Mouse (Mus musculus) hindbrain, embryonic 14.5 days (tissue): ENCODE measurements around the gene Mpp1. TPM values are rescaled to one million over a fixed set of nuclear protein-coding genes. Genes with fewer than 3 reads are reported as not detected.
"Not testable (repeated sequence)": the region's sequence is repeated elsewhere in the genome, so short reads cannot be mapped to it uniquely, and the experiment has no call there.

Experiments
- ATAC-seq: fragments of 200-750 bp; cut with Nextera tagmentation; 2 replicates; pipeline ENCODE4 v1.8.0; 2017; ENCODE audit warnings: moderate number of reproducible peaks, mild to moderate bottlenecking, moderate TSS enrichment, moderate library complexity; ENCODE audit not compliant: low FRiP score
- DNase-seq: peaks from one replicate; pipeline ENCODE4 v3.0.0-alpha.2; 2015; ENCODE audit warnings: low spot score
- H3K27ac ChIP-seq: fragments of 300-500 bp; sonication (generic); 2 replicates; pipeline ENCODE4 v1.5.1; 2014; ENCODE audit warnings: mild to moderate bottlenecking, moderate library complexity
- H3K27me3 ChIP-seq: fragments of 300-500 bp; sonication (generic); 2 replicates; pipeline ENCODE4 v1.6.1; 2014; ENCODE audit warnings: mild to moderate bottlenecking, low read length, mixed read lengths; ENCODE audit not compliant: control insufficient read depth, insufficient read depth
- H3K36me3 ChIP-seq: fragments of 300-500 bp; sonication (generic); replicated peaks from 2 replicates; pipeline ENCODE4 v1.6.1; 2014; ENCODE audit not compliant: control insufficient read depth, insufficient read depth
- H3K4me1 ChIP-seq: fragments of 300-500 bp; sonication (generic); replicated peaks from 2 replicates; pipeline ENCODE4 v1.6.1; 2014; ENCODE audit warnings: antibody characterized with exemption, low read length, mixed read lengths; ENCODE audit not compliant: control insufficient read depth, insufficient read depth
- H3K4me2 ChIP-seq: fragments of 300-500 bp; sonication (generic); replicated peaks from 2 replicates; pipeline ENCODE4 v1.6.1; 2014; ENCODE audit warnings: mild to moderate bottlenecking, moderate library complexity
- H3K4me3 ChIP-seq: fragments of 300-500 bp; sonication (generic); replicated peaks from 2 replicates; pipeline ENCODE4 v1.5.1; 2014; ENCODE audit warnings: mild to moderate bottlenecking, low read length
- H3K9ac ChIP-seq: fragments of 300-500 bp; sonication (generic); 2 replicates; pipeline ENCODE4 v1.6.1; 2014
- H3K9me3 ChIP-seq: fragments of 300-500 bp; sonication (generic); 2 replicates; pipeline ENCODE4 v1.6.1; 2016; ENCODE audit warnings: low read length; ENCODE audit not compliant: control insufficient read depth
- WGBS: fragments of 180-500 bp; shearing (Covaris S2); extraction: QIAGEN DNeasy Blood & Tissue Kit; methylation state at CpG from one replicate; pipeline ENCODE4 v1.1.7; 2014; 5-methylcytosine and 5-hydroxymethylcytosine counted together
- polyA plus RNA-seq: library from polyadenylated mRNA; unstranded; fragments of >200 nt; fragmentation: Nextera tagmentation; extraction: Ambion mirVana; gene quantifications from 2 replicates; pipeline ENCODE4 v1.2.1, GENCODE M21; 2014

Gene Mpp1
- 23.9 and 25.9 TPM in 2 replicates for polyA plus RNA-seq

DNA sequence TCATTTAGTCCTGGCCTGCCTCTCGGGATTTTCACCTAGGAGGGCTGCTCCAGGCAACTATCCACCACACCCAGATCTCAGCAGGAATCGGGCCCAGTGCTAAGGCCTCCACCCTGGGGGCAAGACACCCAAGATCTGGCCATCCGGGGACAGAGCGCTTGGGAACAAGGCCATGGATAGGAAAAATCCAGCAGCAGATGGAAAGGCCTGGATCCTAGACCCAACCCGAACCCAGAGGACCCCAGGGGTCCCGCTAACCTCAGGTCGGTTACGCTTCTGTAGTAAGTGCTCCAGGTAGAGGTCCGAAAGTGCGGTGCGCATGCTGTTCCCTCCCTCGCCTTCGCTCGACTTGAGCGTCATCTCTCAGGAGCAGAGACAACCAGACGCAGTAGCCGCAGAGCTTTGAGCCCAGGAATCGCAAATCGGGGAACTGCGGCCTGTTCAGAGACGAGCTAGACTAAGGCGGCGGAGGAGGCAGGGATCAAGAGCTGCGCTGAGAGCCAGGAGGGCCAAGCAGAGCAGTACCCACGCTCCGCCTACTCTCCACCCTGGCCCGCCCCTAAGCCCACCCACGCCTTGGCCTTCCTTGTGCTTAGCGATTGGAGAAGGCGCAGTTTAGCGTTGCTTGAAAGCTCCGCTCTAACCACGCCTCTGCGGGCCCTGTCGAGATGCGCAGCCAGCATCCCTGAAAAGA, at the start of gene Mpp1:
Gene Mpp1, minus strand, starts transcription at position 550 of the 694 bp plus-strand sequence.
- peak within 1 kb of the TSS; percentile 62 for H3K9ac ChIP-seq
- peak within 1 kb of the TSS; percentile 48 for H3K4me3 ChIP-seq
- no peaks in the 10 kb centered on the region for H3K9me3 ChIP-seq
- 12% methylated on average over 36 of the region's 36 CpGs for WGBS
- H3K27ac ChIP-seq, result peak within 1 kb of the TSS; percentile 38; the same call in 1 of the 2 replicates
- DNase-seq (peak; percentile 75), ATAC-seq (peak; percentile 99)
- no peaks in the 10 kb centered on the region for H3K27me3 ChIP-seq
- no peaks in the 10 kb centered on the region for H3K4me1 ChIP-seq
- H3K4me2 ChIP-seq, result peak within 1 kb of the TSS; percentile 60
- no peaks in the 10 kb centered on the region for H3K36me3 ChIP-seq

GRCm38 (mm10) chrX:75163670-75164069, 32.9 kb upstream of the Mpp1 start, which contains the start of gene Smim9:
Smim9 (minus strand) TSS chrX:75163770.
- H3K4me2 ChIP-seq, result no peak within 1 kb of the TSS
- H3K9me3 ChIP-seq, result no peaks in the 10 kb centered on the region
- WGBS, result 87% methylated on average over 1 of the region's 1 CpGs
- no peaks in the 10 kb centered on the region for H3K27me3 ChIP-seq
- H3K4me3 ChIP-seq, result no peak within 1 kb of the TSS
- ATAC-seq (no peak), DNase-seq (no peak)
- H3K9ac ChIP-seq, result no peak within 1 kb of the TSS
- no peak within 1 kb of the TSS for H3K27ac ChIP-seq
- no peaks in the 10 kb centered on the region for H3K36me3 ChIP-seq
- no peaks in the 10 kb centered on the region for H3K4me1 ChIP-seq

DNA sequence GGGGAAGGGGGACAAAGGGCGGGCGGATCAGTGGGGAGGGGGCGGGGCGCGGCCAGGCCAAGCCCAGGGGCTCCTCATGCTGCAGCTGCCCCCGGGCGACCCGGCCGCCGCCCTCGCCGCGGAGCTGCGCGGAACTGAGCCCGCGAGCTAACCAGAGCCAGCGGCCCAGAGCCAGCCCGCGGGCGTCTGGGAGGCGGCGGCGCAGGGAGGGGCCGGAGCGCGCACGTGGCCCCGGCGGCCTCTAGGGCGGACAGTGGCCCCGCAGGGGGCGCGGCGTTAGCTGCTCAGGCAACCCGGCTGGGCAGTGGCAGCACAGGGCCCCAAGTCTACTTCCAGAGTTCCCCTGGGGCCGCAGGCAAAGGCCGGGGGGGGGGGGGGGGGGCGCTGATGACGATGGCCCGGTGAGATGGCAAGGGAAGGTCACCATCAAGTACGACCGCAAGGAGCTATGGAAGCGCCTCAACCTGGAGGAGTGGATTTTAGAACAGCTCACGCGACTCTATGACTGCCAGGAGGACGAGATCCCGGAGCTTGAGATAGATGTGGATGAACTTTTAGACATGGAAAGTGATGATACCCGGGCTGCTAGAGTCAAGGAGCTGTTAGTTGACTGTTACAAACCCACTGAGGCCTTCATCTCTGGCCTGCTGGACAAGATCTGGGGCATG, 24.9 kb upstream of the Mpp1 start:
- Histone ChIP-seq H3K9ac (peak overlapping the region; percentile 36; the same call in 1 of the 2 replicates), H3K4me1 (no peaks in the 10 kb centered on the region)

GRCm38 (mm10) chrX:75152249-75152648, 21.4 kb upstream of the Mpp1 start:
- no peaks in the 10 kb centered on the region for H3K4me1 ChIP-seq
- no peaks in the 10 kb centered on the region for H3K9me3 ChIP-seq
- H3K9ac ChIP-seq, result no peak overlapping the region
- no peak overlapping the region for H3K27ac ChIP-seq
- H3K36me3 ChIP-seq, result no peaks in the 10 kb centered on the region
- 50% methylated on average over 1 of the region's 1 CpGs for WGBS
- no peaks in the 10 kb centered on the region for H3K27me3 ChIP-seq
- no peak overlapping the region for H3K4me2 ChIP-seq
- no peak for ATAC-seq
- no peak overlapping the region for H3K4me3 ChIP-seq
- no peak for DNase-seq

More for the DNA sequence above, 24.9 kb upstream of the Mpp1 start:
- 32% methylated on average over 44 of the region's 49 CpGs for WGBS
- Histone ChIP-seq H3K4me3 (peak overlapping the region; percentile 40), H3K36me3 (no peaks in the 10 kb centered on the region), H3K4me2 (peak overlapping the region; percentile 64), H3K27ac (no peak overlapping the region), H3K27me3 (no peaks in the 10 kb centered on the region), H3K9me3 (no peaks in the 10 kb centered on the region)
- DNase-seq (no peak), ATAC-seq (peak; percentile 55; the same call in 1 of the 2 replicates)

GRCm38 (mm10) chrX:75150304-75150703, 19.5 kb upstream of the Mpp1 start:
- Histone ChIP-seq H3K27ac (no peak overlapping the region), H3K36me3 (no peaks in the 10 kb centered on the region), H3K4me2 (no peak overlapping the region), H3K4me1 (no peaks in the 10 kb centered on the region), H3K4me3 (no peak overlapping the region), H3K9ac (no peak overlapping the region), H3K9me3 (no peaks in the 10 kb centered on the region), H3K27me3 (no peaks in the 10 kb centered on the region)
- WGBS, result 80% methylated on average over 2 of the region's 2 CpGs
- ATAC-seq (no peak), DNase-seq (no peak)

DNA sequence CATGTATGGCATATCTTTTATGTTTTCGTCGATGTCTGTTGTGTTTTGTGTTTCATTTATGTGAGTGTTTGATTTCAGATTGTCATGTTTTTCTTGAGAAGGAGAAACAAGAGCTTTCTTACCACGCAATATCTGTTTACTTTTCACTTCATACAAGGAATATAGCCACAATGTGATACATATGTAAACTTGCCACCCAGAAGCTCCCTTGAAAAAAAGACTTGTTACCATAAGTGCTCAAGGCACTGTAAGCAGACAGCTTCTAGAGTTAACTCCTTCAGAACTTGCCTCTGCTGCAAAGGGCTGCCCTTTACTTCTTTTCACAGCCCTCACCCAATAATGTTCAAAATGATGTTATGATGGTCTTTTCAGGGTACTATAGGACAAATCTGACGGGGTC, 17.6 kb upstream of the Mpp1 start:
- H3K9ac ChIP-seq, result no peak overlapping the region
- no peak overlapping the region for H3K27ac ChIP-seq
- no peaks in the 10 kb centered on the region for H3K27me3 ChIP-seq
- H3K4me2 ChIP-seq, result no peak overlapping the region
- DNase-seq, result no peak
- no peak for ATAC-seq
- 86% methylated on average over 4 of the region's 4 CpGs for WGBS
- no peaks in the 10 kb centered on the region for H3K4me1 ChIP-seq
- H3K9me3 ChIP-seq, result no peaks in the 10 kb centered on the region
- H3K4me3 ChIP-seq, result no peak overlapping the region
- no peaks in the 10 kb centered on the region for H3K36me3 ChIP-seq

GRCm38 (mm10) chrX:75143124-75143555, 12.3 kb upstream of the Mpp1 start:
- H3K9me3 ChIP-seq, H3K36me3 ChIP-seq, H3K27ac ChIP-seq, H3K27me3 ChIP-seq, H3K4me1 ChIP-seq, DNase-seq: not testable (repeated sequence)
- 30% methylated on average over 21 of the region's 42 CpGs for WGBS
- peak overlapping the region; percentile 31 for H3K4me3 ChIP-seq
- H3K9ac ChIP-seq, result peak overlapping the region; percentile 46; the same call in 1 of the 2 replicates
- peak; percentile 31; the same call in 1 of the 2 replicates for ATAC-seq
- H3K4me2 ChIP-seq, result peak overlapping the region; percentile 55

DNA sequence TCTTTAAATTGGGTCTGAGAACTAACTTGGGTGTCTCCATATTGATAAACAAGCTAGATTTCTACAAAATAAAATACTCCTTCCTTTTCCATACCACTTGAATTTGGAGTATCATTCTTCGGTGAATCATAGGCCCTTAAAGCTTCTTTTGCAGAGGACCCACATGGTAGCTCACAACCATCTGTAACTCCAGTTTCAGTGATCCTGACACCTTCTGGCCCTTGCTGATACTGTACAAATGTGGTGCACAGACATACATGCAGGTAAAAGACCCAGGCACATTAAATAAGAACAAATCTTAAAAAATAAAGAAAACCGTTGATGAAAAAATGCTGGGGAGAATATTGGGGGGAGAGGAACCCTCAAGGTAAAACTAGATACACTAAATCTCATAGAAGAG, 7.4 kb upstream of the Mpp1 start:
- Histone ChIP-seq H3K9me3 (no peaks in the 10 kb centered on the region), H3K27me3 (no peaks in the 10 kb centered on the region), H3K4me3 (no peak overlapping the region), H3K4me1 (no peaks in the 10 kb centered on the region), H3K9ac (no peak overlapping the region), H3K27ac (no peak overlapping the region), H3K36me3 (no peaks in the 10 kb centered on the region), H3K4me2 (no peak overlapping the region)
- no peak for DNase-seq
- no peak for ATAC-seq
- WGBS, result 87% methylated on average over 2 of the region's 2 CpGs

DNA sequence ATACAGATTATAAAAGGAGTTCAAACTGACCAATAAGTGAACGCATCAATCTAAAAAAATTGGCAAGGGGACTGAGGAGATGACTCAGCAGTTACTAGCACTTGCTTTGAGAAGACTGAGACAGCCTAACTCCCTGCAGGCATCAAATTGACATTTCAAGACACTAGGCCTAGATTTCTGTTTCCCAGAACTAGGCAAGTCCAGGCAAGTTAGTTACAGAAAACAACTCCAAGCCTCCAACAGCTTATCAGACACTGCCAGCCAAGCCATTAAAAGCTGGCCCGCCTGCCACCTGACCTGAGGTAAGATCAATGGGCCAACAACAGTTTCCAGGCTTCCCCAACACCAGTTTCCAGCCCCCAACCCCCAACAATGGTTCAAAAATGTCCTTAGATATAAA, 6.9 kb upstream of the Mpp1 start:
- Histone ChIP-seq H3K27me3 (no peaks in the 10 kb centered on the region), H3K4me3 (no peak overlapping the region), H3K27ac (no peak overlapping the region), H3K36me3 (no peaks in the 10 kb centered on the region), H3K4me1 (no peaks in the 10 kb centered on the region), H3K9me3 (no peaks in the 10 kb centered on the region), H3K9ac (no peak overlapping the region), H3K4me2 (no peak overlapping the region)
- WGBS, result 83% methylated on average over 2 of the region's 2 CpGs
- DNase-seq (no peak), ATAC-seq (no peak)
